ENCODE assay signal across 12 mouse cellular contexts in the genomic region with DNA sequence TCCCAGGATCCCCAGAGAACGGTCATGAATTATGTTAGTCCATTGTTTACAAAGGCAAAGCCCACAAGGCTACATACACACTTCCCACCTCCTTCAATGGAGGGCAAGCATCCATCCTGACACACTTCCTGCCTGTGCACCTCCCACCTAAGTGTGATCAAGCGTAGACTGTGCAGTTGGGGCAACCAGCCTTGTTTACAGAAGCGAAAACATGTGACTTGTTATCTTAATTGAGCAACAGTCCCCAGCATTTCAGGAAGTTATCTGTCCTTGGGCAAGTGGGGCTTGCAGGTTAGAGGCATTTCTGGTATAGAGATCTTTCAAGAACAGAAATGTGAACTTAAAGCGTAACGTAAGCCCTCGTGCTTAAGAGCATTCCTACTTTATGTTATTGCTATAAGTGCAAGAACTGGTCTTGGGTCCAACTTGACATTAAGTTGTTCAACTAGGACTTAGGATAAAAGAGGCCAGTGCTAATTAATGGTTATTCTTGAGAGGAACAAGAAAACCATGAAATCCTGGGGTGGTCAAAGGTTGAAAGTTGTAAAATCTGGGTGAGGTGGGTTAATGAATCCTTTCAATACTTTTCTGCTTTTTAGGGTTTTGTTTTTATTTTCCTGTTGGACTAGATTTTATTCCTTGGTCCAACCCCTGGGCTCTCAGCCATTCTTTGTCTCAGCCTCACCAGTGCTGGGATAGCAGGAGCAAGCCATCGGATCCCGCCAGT. TPM values are rescaled to one million over a fixed set of nuclear protein-coding genes. Genes with fewer than 3 reads are reported as not detected.
DNase-seq lines count a peak whose midpoint lies in the region; ATAC-seq lines count a peak whose summit lies in the region.
"Had no signal": no experiment of that assay in that cellular context is flagged by ENCODE, and none has a peak within 500 bp of the region (broad histone marks: within the 10 kb centered on the region; RNA-seq: fewer than 3 reads in every experiment).

No protein-coding gene starts in this region.

- 70% methylated on average over 8 of the region's 8 CpGs for WGBS in heart, embryonic 10.5 days
- WGBS in intestine, embryonic 15.5 days = 45% methylated on average over 8 of the region's 8 CpGs
- 90% methylated on average over 8 of the region's 8 CpGs for WGBS in midbrain, embryonic 16.5 days

- peaks cover 15% of the 10 kb centered on the region for H3K4me1 ChIP-seq in heart, embryonic 10.5 days
- peaks cover 8% of the 10 kb centered on the region; the same call in 1 of the 2 replicates for H3K4me1 ChIP-seq in intestine, embryonic 15.5 days (replicated peaks)
- no peaks in the 10 kb centered on the region for H3K4me1 ChIP-seq in midbrain, embryonic 16.5 days (ENCODE audit: control insufficient read depth, insufficient read depth, low read length)

- DNase-seq in heart, embryonic 10.5 days (ENCODE audit: low spot score) = no peak
- no peak for DNase-seq in heart, adult 18-20 months
- peak; percentile 86 for DNase-seq in A20 (ENCODE audit: low read depth, low spot score)
- no peak for DNase-seq in cerebellum, adult 9-11 months
- DNase-seq in cerebellum, adult 9-10 months = no peak
- DNase-seq: kidney, adult 11 months had no signal

- H3K9ac ChIP-seq in intestine, embryonic 15.5 days = no peak overlapping the region
- no peak overlapping the region for H3K9ac ChIP-seq in midbrain, embryonic 16.5 days (ENCODE audit: low read depth, low read length)
- H3K9ac ChIP-seq: heart, embryonic 13.5 days; limb, embryonic 12.5 days had no signal

- ATAC-seq in intestine, embryonic 15.5 days = peak; percentile 93
- ATAC-seq in megakaryocyte, adult 5-6 weeks (ENCODE audit: poor library complexity, severe bottlenecking) = peak; percentile 97
- no peak for ATAC-seq in midbrain, embryonic 16.5 days

- H3K27ac ChIP-seq in heart, embryonic 10.5 days = peak overlapping the region; percentile 72; the same call in 1 of the 2 replicates
- peak overlapping the region; percentile 81 for H3K27ac ChIP-seq in intestine, embryonic 15.5 days
- H3K27ac ChIP-seq in midbrain, embryonic 16.5 days (ENCODE audit: low read length) = no peak overlapping the region
- H3K27ac ChIP-seq: heart, embryonic 13.5 days; limb, embryonic 12.5 days had no signal

- no peaks in the 10 kb centered on the region for H3K36me3 ChIP-seq in heart, embryonic 10.5 days
- no peaks in the 10 kb centered on the region for H3K36me3 ChIP-seq in intestine, embryonic 15.5 days
- no peaks in the 10 kb centered on the region for H3K36me3 ChIP-seq in midbrain, embryonic 16.5 days (ENCODE audit: control insufficient read depth, insufficient read depth, low read length)
- H3K36me3 ChIP-seq: heart, embryonic 13.5 days; limb, embryonic 12.5 days had no signal

- H3K9me3 ChIP-seq in heart, embryonic 10.5 days = no peaks in the 10 kb centered on the region
- no peaks in the 10 kb centered on the region for H3K9me3 ChIP-seq in intestine, embryonic 15.5 days
- H3K9me3 ChIP-seq in midbrain, embryonic 16.5 days (replicated peaks; ENCODE audit: control insufficient read depth, low read length, poor library complexity, severe bottlenecking) = no peaks in the 10 kb centered on the region
- H3K9me3 ChIP-seq: heart, embryonic 13.5 days; limb, embryonic 12.5 days had no signal

- no peak overlapping the region; the same call in 1 of the 2 replicates for H3K4me2 ChIP-seq in intestine, embryonic 15.5 days (replicated peaks)
- H3K4me2 ChIP-seq in midbrain, embryonic 16.5 days (ENCODE audit: low read length) = no peak overlapping the region
- H3K4me2 ChIP-seq: heart, embryonic 13.5 days; limb, embryonic 12.5 days had no signal

- no peak overlapping the region for H3K4me3 ChIP-seq in heart, embryonic 10.5 days
- no peak overlapping the region for H3K4me3 ChIP-seq in intestine, embryonic 15.5 days (replicated peaks)
- H3K4me3 ChIP-seq in midbrain, embryonic 16.5 days (ENCODE audit: low read depth, low read length) = no peak overlapping the region
- H3K4me3 ChIP-seq: heart, embryonic 13.5 days; limb, embryonic 12.5 days had no signal

- H3K27me3 ChIP-seq in heart, embryonic 10.5 days (ENCODE audit: insufficient read depth, poor library complexity, severe bottlenecking) = no peaks in the 10 kb centered on the region
- H3K27me3 ChIP-seq in intestine, embryonic 15.5 days (replicated peaks) = no peaks in the 10 kb centered on the region
- no peaks in the 10 kb centered on the region for H3K27me3 ChIP-seq in midbrain, embryonic 16.5 days (ENCODE audit: control insufficient read depth, insufficient read depth, low read depth, low read length)
- H3K27me3 ChIP-seq: heart, embryonic 13.5 days; limb, embryonic 12.5 days had no signal

RNA-seq across cellular contexts. Expression of a gene that starts 47.3 kb away (rescaled TPM):
- 1,013 and 1,650 TPM in 2 replicates for polyA plus RNA-seq in heart, embryonic 10.5 days (2016; fragmentation: Nextera tagmentation; extraction: Ambion mirVana)
- 100 to 1,000 TPM; 212 TPM for total RNA-seq in heart, adult 18-20 months (2021)
- polyA plus RNA-seq in intestine, embryonic 15.5 days (2015; fragmentation: Nextera tagmentation; extraction: Ambion mirVana) = 2,151 and 2,475 TPM in 2 replicates
- 3,234 and 3,618 TPM in 2 replicates for total RNA-seq in megakaryocyte, adult 5-6 weeks (2015)
- 4,288 and 4,305 TPM in 2 replicates for total RNA-seq in megakaryocyte, adult 5-6 weeks (2017)
- polyA plus RNA-seq in midbrain, embryonic 16.5 days (2015; fragmentation: Nextera tagmentation; extraction: Ambion mirVana) = 1,375 and 1,671 TPM in 2 replicates

RNA-seq across cellular contexts. Expression of a gene that starts 53.1 kb away (rescaled TPM):
- not detected in 2 replicates for polyA plus RNA-seq in heart, embryonic 10.5 days (2016; fragmentation: Nextera tagmentation; extraction: Ambion mirVana)
- not detected for total RNA-seq in heart, adult 18-20 months (2021)
- not detected in 2 replicates for polyA plus RNA-seq in intestine, embryonic 15.5 days (2015; fragmentation: Nextera tagmentation; extraction: Ambion mirVana)
- not detected in 2 replicates for total RNA-seq in megakaryocyte, adult 5-6 weeks (2015)
- total RNA-seq in megakaryocyte, adult 5-6 weeks (2017) = not detected in 2 replicates
- polyA plus RNA-seq in midbrain, embryonic 16.5 days (2015; fragmentation: Nextera tagmentation; extraction: Ambion mirVana) = not detected in 2 replicates
- polyA plus RNA-seq: C2C12; heart, embryonic 13.5 days; limb, embryonic 12.5 days had no signal

RNA-seq across cellular contexts. Expression of a gene that starts 53.2 kb away (rescaled TPM):
- 0.10 TPM in 1 of 2 replicates, not detected in the other for polyA plus RNA-seq in heart, embryonic 10.5 days (2016; fragmentation: Nextera tagmentation; extraction: Ambion mirVana)
- not detected for total RNA-seq in heart, adult 18-20 months (2021)
- 0.27 and 0.36 TPM in 2 replicates for polyA plus RNA-seq in intestine, embryonic 15.5 days (2015; fragmentation: Nextera tagmentation; extraction: Ambion mirVana)
- total RNA-seq in megakaryocyte, adult 5-6 weeks (2015) = not detected in 2 replicates
- total RNA-seq in megakaryocyte, adult 5-6 weeks (2017) = not detected in 2 replicates
- polyA plus RNA-seq in midbrain, embryonic 16.5 days (2015; fragmentation: Nextera tagmentation; extraction: Ambion mirVana) = 0.11 TPM in 1 of 2 replicates, not detected in the other
- polyA plus RNA-seq: heart, embryonic 13.5 days; limb, embryonic 12.5 days had no signal
